Mouse (Mus musculus): Measurements from ENCODE around the gene Supt6. TPM values are rescaled to one million over a fixed set of nuclear protein-coding genes. Genes with fewer than 3 reads are reported as not detected.
A peak's percentile ranks its signal among the peaks of the same experiment; 100 is the strongest.

Gene Supt6
- 7.4 and 8.4 TPM in 2 replicates for polyA plus RNA-seq (2012; rRNA removed)
- 7.4 and 7.8 TPM in 2 replicates for polyA plus RNA-seq (2014; fragmentation: Nextera tagmentation; extraction: Ambion mirVana)

DNA sequence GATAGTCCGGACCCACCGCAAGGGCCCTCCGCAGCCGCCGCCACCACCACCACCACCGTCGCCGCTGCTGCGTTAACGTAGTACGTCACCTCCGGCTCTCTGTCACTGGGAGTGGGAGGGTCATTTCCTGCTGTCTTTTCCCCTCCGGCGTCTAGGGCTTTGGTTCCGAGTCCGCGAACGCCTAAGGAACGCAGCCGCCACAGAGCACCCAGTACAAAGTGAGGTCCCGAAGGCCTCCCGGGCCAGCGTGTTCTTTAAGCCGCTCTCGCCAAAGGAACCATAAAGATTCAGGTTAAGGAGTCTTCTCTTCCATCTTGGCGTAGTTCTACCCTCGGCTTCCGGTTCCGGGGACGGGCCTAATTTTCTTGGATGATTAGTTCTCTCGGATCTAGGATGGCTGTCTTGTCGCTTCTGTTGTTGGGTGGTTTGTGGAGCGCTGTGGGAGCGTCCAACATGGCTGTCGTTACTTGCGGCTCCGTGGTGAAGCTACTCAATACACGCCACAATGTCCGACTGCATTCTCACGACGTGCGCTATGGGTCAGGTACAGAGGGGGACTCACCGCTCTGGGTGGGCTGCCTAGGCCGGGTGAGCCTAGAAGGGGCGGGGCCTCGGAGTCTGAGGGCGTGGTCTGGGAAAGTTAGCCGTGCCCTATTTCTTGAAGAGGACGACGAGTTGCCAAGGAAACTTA, at the start of gene Supt6, which contains the start of gene Sdf2:
TSS of gene Supt6 (minus strand) at position 361 of the 691 bp plus-strand sequence.
TSS of gene Sdf2 (plus strand) at position 120 of the 691 bp plus-strand sequence.
- under 1% methylated on average over 50 of the region's 50 CpGs for WGBS (ENCODE audit: insufficient replicate concordance)

DNA sequence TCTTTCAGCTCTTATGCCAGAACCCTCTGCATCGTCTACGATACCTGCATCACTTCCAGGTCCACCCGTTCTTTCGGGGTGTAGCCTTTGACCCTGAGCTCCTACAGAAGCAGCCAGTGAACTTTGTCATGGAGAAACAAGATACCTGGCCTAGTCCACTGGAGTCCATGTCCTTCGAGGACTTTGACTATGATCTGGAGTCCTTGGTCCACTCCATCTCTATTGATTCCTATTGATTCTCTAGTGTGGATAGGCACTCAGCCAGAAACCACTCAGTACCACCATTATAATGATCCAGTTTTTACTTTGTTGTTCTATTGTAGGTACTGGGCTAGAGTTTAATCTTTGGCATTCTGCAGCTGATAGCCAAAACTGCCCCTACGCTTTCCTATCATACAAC, 48.8 kb upstream of the Supt6 start:
- WGBS (ENCODE audit: insufficient replicate concordance): 73% methylated on average over 6 of the region's 6 CpGs
- DNase-seq (ENCODE audit: low read depth in 3 of 3, low spot score in 3 of 3) (no peak), ATAC-seq (ENCODE audit: insufficient read depth) (no peak)
- Histone ChIP-seq H3K4me2 (ENCODE audit: low read depth) (no peak overlapping the region), H3K27me3 (ENCODE audit: control insufficient read depth, insufficient read depth, low read length) (no peaks in the 10 kb centered on the region), H3K36me3 (replicated peaks; ENCODE audit: control insufficient read depth, insufficient read depth, low read depth) (peaks cover 4% of the 10 kb centered on the region), H3K9ac (replicated peaks) (no peak overlapping the region), H3K4me1 (replicated peaks; ENCODE audit: control insufficient read depth in 2 of 2, insufficient read depth in 2 of 2, low read length in 1 of 2) (no peaks in the 10 kb centered on the region), H3K9me3 (ENCODE audit: control insufficient read depth, low read length) (no peaks in the 10 kb centered on the region), H3K4me3 (ENCODE audit: insufficient read depth in 1 of 2, low read depth in 2 of 2, low read length in 2 of 2) (no peak overlapping the region), H3K27ac (no peak overlapping the region)
- TF ChIP-seq EP300 (IDR thresholded peaks at IDR 0.05; ENCODE audit: low read depth) (no peak), CTCF (IDR thresholded peaks at IDR 0.05; ENCODE audit: low read depth) (no peak)

More for the DNA sequence above, at the start of gene Supt6, which contains the start of gene Sdf2:
- TF ChIP-seq EP300 (IDR thresholded peaks at IDR 0.05; ENCODE audit: low read depth) (no peak), CTCF (IDR thresholded peaks at IDR 0.05; ENCODE audit: low read depth) (no peak)
- H3K9ac ChIP-seq (replicated peaks): peak within 1 kb of the TSS; percentile 84
- DNase-seq (ENCODE audit: low read depth in 3 of 3, low spot score in 3 of 3): peak; percentile 79 to 92 (median 86)
- peak within 1 kb of the TSS; percentile 76 to 95 for H3K4me3 ChIP-seq (ENCODE audit: insufficient read depth in 1 of 2, low read depth in 2 of 2, low read length in 2 of 2)
- peak; percentile 92 for ATAC-seq (ENCODE audit: insufficient read depth)
- H3K4me1 ChIP-seq (replicated peaks; ENCODE audit: control insufficient read depth in 2 of 2, insufficient read depth in 2 of 2, low read length in 1 of 2): peaks cover 15 to 17% of the 10 kb centered on the region in 2 experiments
- peaks cover under 1% of the 10 kb centered on the region for H3K36me3 ChIP-seq (replicated peaks; ENCODE audit: control insufficient read depth, insufficient read depth, low read depth)
- no peaks in the 10 kb centered on the region for H3K27me3 ChIP-seq (ENCODE audit: control insufficient read depth, insufficient read depth, low read length)
- H3K4me2 ChIP-seq (ENCODE audit: low read depth): peak within 1 kb of the TSS; percentile 86
- H3K9me3 ChIP-seq (ENCODE audit: control insufficient read depth, low read length): no peaks in the 10 kb centered on the region
- H3K27ac ChIP-seq: peak within 1 kb of the TSS; percentile 88

DNA sequence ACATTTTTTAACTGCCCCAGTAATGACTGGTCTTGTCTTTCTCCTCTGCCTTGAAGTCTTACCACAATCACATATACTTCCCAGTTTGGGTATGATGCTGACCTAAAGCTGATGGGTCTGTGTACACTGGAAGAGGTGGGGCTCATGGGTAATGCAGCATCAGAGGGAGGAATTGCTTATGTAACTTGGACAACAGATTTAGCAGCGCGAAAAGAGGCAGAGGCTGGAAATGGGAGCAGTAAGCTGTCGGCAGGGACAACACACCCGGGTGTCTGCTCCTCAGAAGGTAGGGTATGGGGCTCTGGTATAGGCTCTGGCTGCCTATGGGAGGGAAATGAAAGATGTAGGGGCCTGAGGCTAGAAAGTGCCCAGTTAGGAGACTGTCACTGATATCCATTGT, 44.9 kb upstream of the Supt6 start, which contains the start of gene BC030499:
TSS of gene BC030499 (plus strand) at position 188 of the 400 bp plus-strand sequence.
- no peaks in the 10 kb centered on the region for H3K4me1 ChIP-seq (replicated peaks; ENCODE audit: control insufficient read depth in 2 of 2, insufficient read depth in 2 of 2, low read length in 1 of 2)
- H3K9me3 ChIP-seq (ENCODE audit: control insufficient read depth, low read length): no peaks in the 10 kb centered on the region
- DNase-seq (ENCODE audit: low read depth in 3 of 3, low spot score in 3 of 3) (no peak), ATAC-seq (ENCODE audit: insufficient read depth) (no peak)
- no peak within 1 kb of the TSS for H3K4me3 ChIP-seq (ENCODE audit: insufficient read depth in 1 of 2, low read depth in 2 of 2, low read length in 2 of 2)
- TF ChIP-seq CTCF (IDR thresholded peaks at IDR 0.05; ENCODE audit: low read depth) (no peak), EP300 (IDR thresholded peaks at IDR 0.05; ENCODE audit: low read depth) (no peak)
- H3K27ac ChIP-seq: no peak within 1 kb of the TSS
- H3K27me3 ChIP-seq (ENCODE audit: control insufficient read depth, insufficient read depth, low read length): no peaks in the 10 kb centered on the region
- H3K4me2 ChIP-seq (ENCODE audit: low read depth): no peak within 1 kb of the TSS
- WGBS (ENCODE audit: insufficient replicate concordance): 75% methylated on average over 4 of the region's 4 CpGs
- no peak within 1 kb of the TSS for H3K9ac ChIP-seq (replicated peaks)
- peaks cover 36% of the 10 kb centered on the region for H3K36me3 ChIP-seq (replicated peaks; ENCODE audit: control insufficient read depth, insufficient read depth, low read depth)

DNA sequence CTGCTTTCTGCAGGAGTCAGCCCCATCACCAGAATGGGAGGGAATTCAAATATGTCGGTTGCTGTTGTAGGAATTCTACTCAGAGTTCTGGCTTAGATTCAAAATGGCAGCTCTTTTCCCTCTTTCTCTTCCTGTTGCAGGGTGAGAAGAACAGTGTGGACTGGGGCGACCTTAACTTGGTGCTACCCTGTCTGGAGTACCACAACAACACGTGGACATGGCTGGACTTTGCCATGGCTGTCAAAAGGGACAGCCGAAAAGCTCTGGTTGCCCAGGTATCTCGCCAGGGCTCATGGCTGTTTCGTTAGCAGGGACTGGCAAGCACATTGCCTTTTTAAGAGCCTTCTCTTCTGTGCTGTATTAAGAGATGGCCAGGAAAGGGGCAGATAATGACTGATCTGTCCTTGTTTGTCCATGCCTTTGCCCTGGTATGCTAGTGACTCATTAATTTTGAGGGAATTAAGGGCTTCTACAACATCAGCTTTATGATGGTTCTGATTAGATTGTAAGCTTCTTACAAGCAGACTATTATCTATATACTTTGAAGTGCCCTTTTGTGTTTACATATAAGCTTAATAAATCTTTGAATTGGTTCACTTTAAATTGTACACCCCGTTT, 43.5 kb upstream of the Supt6 start:
- no peak for ATAC-seq (ENCODE audit: insufficient read depth)
- no peak overlapping the region for H3K9ac ChIP-seq (replicated peaks)
- TF ChIP-seq EP300 (IDR thresholded peaks at IDR 0.05; ENCODE audit: low read depth): no peak
- TF ChIP-seq CTCF (IDR thresholded peaks at IDR 0.05; ENCODE audit: low read depth): no peak
- H3K4me3 ChIP-seq (ENCODE audit: insufficient read depth in 1 of 2, low read depth in 2 of 2, low read length in 2 of 2): no peak overlapping the region
- no peak for DNase-seq (ENCODE audit: low read depth in 3 of 3, low spot score in 3 of 3)
- 74% methylated on average over 7 of the region's 7 CpGs for WGBS (ENCODE audit: insufficient replicate concordance)
- no peak overlapping the region for H3K27ac ChIP-seq
- H3K4me2 ChIP-seq (ENCODE audit: low read depth): no peak overlapping the region
- no peaks in the 10 kb centered on the region for H3K9me3 ChIP-seq (ENCODE audit: control insufficient read depth, low read length)
- H3K4me1 ChIP-seq (replicated peaks; ENCODE audit: control insufficient read depth in 2 of 2, insufficient read depth in 2 of 2, low read length in 1 of 2): no peaks in the 10 kb centered on the region
- H3K36me3 ChIP-seq (replicated peaks; ENCODE audit: control insufficient read depth, insufficient read depth, low read depth): peaks cover 48% of the 10 kb centered on the region
- no peaks in the 10 kb centered on the region for H3K27me3 ChIP-seq (ENCODE audit: control insufficient read depth, insufficient read depth, low read length)

DNA sequence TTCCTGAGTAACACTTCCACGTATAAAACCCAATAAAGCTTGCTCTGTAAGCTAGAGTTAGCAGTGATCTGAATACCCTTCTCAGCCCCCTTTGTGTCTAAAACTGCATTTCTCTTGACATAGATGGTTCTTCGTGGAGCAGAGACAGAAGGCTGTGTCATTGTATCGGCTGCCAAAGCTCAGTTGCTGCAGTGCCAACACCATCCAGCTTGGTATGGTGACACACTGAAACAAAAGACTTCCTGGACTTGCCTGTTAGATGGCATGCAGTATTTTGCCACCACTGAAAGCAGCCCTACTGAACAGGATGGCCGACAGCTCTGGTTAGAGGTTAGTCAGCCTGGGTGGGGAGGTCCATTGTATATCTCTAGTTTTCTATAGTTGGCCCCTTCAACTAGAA, 33.8 kb upstream of the Supt6 start:
- H3K4me2 ChIP-seq (ENCODE audit: low read depth): no peak overlapping the region
- no peaks in the 10 kb centered on the region for H3K4me1 ChIP-seq (replicated peaks; ENCODE audit: control insufficient read depth in 2 of 2, insufficient read depth in 2 of 2, low read length in 1 of 2)
- H3K36me3 ChIP-seq (replicated peaks; ENCODE audit: control insufficient read depth, insufficient read depth, low read depth): peaks cover 78% of the 10 kb centered on the region
- 82% methylated on average over 4 of the region's 4 CpGs for WGBS (ENCODE audit: insufficient replicate concordance)
- DNase-seq (ENCODE audit: low read depth in 3 of 3, low spot score in 3 of 3) (no peak), ATAC-seq (ENCODE audit: insufficient read depth) (no peak)
- no peaks in the 10 kb centered on the region for H3K9me3 ChIP-seq (ENCODE audit: control insufficient read depth, low read length)
- no peak overlapping the region for H3K27ac ChIP-seq
- no peak overlapping the region for H3K9ac ChIP-seq (replicated peaks)
- no peaks in the 10 kb centered on the region for H3K27me3 ChIP-seq (ENCODE audit: control insufficient read depth, insufficient read depth, low read length)
- H3K4me3 ChIP-seq (ENCODE audit: insufficient read depth in 1 of 2, low read depth in 2 of 2, low read length in 2 of 2): no peak overlapping the region
- TF ChIP-seq CTCF (IDR thresholded peaks at IDR 0.05; ENCODE audit: low read depth) (no peak), EP300 (IDR thresholded peaks at IDR 0.05; ENCODE audit: low read depth) (no peak)

Measured in liver, embryonic 14.5 days (tissue).